Mouse (Mus musculus): ENCODE measurements at regions not wholly inside any gene's neighbourhood (a gene's known extent, or its start where the extent isn't known, plus 50 kb on each side); places are given as distances from the start of the nearest gene placed in this dataset.

- no peak for DNase-seq
Observed at GRCm38 (mm10) chr5:91198620-91199019, 59.2 kb downstream of the Areg start.

GRCm38 (mm10) chr5:91200448-91200847, 61.0 kb downstream of the Areg start:
- DNase-seq = no peak

DNA sequence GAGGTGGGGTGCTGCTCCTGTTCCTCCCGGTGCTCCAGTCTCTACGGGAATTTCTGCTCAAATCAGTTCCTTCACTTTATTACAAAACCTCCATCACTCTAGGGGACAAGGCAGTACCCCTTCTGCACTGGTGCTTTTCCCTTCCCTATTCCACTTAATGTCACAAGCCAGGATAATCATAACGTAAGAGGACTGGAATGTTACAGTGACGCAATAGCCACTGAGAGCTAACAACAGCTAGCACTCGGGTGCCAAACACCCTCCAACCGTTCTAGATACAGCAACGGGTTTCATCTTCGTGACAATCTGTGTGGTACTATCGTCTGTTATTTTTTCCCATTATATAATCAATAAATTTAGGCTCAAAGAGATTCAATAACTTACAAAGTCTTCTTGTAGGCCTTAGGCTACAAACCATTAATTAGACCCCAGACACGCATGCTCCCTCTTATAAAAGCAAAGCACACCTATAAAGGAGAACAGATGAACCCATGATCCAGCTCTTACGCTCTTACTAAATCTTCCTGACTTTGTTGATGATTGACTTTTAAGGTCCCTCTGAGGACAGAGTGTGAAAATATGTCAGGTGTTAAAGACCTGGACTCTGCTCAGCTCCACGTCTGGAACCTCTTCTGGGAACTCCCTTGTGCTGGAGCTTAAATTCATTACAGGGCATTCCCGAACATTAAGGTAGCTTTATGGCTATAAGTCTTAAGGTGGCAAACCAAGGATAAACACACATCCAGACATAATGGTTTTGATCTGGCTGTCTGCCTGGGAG, 65.0 kb downstream of the Areg start:
- no peak for DNase-seq

- DNase-seq = no peak
Observed at GRCm38 (mm10) chr5:91205350-91205880, 66.0 kb downstream of the Areg start.

DNA sequence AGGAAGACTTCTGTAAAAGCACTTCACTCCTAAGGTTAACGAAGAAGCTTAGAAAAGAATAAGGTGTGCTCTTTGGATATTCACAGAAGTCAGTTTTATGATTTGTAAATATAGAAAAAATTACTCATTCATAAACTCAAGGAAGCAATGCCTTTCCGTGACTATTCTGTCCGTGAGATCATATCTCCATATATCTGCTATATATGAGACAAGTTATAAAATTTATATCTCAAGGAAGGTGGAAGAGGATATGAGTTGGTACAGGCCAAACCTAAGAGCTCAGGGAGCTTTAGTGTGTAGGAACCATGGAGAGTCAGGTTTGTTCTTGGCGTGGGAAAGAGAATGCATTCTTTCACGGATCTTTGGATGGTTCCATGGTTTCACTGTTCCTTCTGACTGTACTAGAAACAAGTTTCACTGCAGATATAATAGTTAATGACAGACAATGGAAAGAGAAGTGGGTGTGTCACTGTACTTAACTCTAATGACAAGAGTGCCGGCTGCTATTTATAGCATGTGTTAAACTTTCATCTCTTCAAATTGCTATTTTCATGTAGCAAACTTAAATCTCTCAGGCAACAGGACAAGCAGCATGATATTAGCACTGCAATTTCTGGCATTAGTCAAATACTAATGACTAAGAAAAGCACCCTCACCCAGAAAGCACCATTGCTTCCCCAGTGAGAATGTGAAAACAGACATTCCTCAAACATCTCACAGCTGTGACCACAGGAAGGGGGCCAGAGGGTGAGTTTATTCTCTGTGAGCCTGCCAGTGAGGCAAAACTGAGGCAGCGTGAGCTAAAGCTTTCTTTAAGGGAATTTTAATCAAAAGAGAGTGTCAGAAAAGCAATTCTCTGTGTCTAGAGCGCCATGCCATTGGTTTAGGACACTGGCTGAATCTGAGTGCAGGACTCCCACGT, 67.4 kb downstream of the Areg start:
- no peak for DNase-seq

GRCm38 (mm10) chr5:91220174-91220573, 80.8 kb downstream of the Areg start:
- no peak for DNase-seq

DNA sequence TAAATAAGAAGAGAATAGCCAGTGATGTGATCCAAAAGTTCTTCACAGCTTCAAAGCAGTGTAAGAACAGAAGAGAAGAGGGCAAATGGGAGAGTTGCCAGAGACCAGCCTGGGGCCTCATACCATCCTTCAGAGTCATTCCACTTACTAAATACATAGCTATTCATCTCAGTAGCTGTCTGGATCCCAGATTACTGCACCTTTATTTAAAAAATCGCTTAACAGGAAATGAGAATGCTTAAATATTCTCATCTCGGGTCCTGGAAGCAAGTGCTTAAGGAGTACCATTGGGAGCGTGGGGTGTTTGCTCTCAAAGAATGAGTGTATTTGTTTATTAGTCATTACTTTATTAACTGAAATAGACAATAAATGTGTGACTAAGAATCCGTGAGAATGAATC, 102.3 kb downstream of the Areg start:
- no peak for DNase-seq

DNA sequence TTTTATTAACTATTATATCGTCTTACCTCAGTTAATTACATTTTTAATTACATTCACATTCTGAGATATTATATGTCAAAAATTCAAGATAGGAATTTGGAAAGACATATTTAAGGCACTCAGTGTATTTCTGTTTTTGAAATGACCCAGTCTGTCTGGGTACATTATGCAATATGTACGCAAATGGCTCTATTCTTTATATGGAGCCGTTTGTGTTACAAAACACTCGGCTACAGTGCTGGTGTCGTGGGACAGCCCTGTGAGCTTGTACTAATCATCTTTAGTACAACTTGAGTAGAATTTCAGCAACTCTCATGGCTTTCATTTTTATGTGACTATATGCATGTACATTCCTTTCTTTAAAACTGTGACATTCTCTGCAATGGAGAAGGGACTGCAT, 108.0 kb downstream of the Areg start:
- no peak for DNase-seq

- DNase-seq = no peak
Observed at GRCm38 (mm10) chr5:91261895-91262294, 122.5 kb downstream of the Areg start.

GRCm38 (mm10) chr5:91262526-91262925, 123.1 kb downstream of the Areg start:
- DNase-seq = no peak

DNA sequence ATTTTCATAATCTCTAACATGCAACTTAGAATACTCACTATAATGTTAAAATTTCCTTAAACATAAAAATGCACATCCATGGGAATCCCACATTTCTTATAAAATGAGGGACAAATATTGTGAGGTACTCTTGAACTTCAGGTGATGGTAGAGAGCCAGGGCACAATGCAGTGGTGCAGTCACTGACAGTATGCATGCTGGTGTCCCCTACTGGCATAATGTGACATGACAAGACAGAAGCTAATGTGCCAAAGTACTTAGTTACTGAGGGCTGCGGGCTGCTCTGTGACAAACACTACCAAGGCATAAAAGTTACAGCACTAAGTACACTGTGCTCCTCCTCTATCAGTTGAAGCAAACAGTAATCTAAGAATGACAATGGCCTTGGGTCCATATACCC, 131.3 kb downstream of the Areg start:
- no peak for DNase-seq

DNA sequence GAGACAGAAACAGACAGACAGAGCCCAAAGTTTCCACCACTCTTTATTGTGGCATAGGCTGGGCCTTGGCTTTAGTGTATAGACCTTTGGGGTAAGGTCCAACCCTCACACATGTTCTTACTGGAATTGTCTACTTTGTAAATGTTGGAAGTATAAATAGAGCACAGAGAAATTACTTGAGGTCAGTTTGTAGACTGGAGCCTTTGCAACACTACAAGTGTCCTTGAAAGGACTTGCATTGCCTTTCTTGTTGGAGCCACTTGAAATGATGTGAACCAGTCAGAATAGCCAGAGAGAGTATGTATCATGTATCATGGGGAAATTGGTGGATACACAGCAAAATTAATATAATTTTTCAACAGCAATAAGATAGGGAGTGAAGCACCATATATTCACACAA, 131.4 kb downstream of the Btc start:
- no peak for DNase-seq

- no peak for DNase-seq
Observed at GRCm38 (mm10) chr5:91274411-91274810, 128.4 kb downstream of the Btc start.

DNA sequence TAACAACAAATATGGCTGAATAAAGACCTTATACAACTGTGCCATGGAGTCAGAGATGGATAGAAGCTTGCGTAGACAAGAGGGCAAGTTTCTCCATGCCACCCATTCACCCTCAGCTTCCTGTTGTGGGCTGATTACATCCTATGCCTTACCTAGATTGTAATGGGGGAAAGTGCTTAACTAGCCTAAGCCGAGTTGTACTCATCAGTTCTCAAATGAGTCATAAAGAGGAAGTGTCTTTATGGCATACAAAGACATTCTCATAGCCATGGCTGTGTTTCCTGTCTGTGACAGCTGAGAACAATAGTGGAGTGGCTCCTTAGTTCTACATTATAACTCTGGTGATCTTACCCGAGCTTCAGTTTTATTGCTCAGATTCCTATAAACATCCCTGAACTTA, 124.3 kb downstream of the Btc start:
- peak; percentile 0 to 1 for DNase-seq

GRCm38 (mm10) chr5:91279464-91279863, 123.3 kb downstream of the Btc start:
- DNase-seq = no peak

- no peak for DNase-seq
Observed at GRCm38 (mm10) chr5:91282969-91283368, 119.8 kb downstream of the Btc start.

DNA sequence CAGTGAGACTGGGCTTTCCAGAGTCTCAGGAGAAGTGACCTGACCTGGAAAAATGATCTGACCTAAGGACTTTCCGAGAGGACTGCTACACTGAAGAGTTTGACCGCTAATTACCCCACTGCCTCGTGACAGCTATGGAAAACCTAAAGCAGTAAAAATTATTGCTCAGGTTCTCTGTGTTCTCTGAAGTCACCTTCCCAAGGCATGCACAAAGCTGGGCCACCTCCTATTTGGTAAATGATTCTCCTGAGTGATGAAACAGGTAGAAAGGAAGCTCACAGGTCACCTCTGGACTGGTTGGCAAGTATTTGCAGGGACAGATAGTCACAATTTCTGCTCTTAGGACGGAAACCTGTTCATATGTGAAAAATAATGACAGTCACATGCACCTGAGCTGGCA, 109.7 kb downstream of the Btc start:
- DNase-seq = no peak

- DNase-seq = no peak
Observed at GRCm38 (mm10) chr5:91294957-91295356, 107.8 kb downstream of the Btc start.

DNA sequence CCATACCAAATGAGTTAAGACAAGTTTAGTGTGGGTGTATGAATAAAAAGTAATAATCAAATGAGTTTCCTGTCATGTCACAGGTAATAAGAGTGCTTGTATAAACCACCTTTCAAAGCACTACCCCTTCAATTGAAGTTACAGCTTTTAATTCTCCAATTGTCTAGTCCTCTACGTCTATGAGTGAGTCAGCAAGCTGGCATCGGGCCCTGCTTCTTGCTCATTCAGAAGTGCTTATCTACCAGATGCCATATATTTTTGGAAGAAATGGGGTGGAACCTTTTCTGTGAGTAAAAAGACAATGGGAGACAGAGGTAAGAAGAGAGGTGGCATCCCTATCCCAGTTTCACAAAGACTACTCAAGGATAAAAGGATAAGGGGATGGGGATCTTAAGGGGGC, 105.7 kb downstream of the Btc start:
- no peak for DNase-seq

DNA sequence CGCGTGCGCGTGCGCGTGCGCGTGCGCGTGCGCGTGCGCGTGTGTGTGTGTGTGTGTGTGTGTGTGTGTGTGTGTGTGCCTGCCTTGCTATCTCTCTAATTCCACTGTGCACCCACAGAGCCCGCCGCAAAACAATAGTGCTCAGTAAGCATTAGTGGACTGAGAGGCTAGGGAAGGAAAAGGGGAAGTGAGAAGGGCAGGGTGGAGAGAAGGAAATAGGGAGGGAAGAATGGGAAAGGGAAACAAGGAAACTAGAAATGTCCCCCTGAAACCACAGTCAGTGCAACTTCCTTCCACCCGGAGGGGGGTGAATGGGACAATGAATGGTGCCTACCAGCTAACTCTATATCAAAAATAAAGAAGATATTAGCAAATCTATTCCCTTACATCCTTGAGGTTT, 100.7 kb downstream of the Btc start:
- DNase-seq = no peak

DNA sequence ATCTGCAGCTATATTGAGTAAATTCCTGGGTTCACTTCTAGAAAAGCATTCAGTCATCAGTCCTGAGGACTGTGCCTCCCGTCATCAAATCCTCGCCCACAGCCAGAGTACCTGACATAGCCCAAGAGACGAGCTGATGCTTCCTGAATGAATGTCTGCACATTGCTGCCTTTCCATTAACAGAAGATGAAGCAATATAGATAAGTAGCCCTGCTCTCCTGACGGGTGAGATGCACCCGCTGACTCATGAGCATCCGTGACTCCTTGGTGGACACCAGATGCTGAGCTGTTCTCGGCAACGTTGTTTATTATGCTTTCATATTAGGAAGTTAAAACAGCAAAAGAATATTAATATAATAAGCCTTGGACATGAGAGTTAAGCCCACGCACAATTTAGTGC, 99.9 kb downstream of the Btc start:
- DNase-seq = no peak

- no peak for DNase-seq
Observed at GRCm38 (mm10) chr5:91303702-91304101, 99.1 kb downstream of the Btc start.

- DNase-seq = no peak
Observed at GRCm38 (mm10) chr5:91307031-91307430, 95.8 kb downstream of the Btc start.
